Mouse (Mus musculus): ENCODE measurements around the gene Egfem1. TPM values are rescaled to one million over a fixed set of nuclear protein-coding genes. Genes with fewer than 3 reads are reported as not detected.

The Egfem1 gene
- total RNA-seq, 2 experiments from 2014 or later, result 0.25 TPM; not detected in 1

- ATAC-seq (replicated peaks; ENCODE audit: poor library complexity), result no peak
Observed at GRCm38 (mm10) chr3:29563171-29563570, 481.3 kb downstream of the Egfem1 start.

- ATAC-seq (replicated peaks; ENCODE audit: poor library complexity), result no peak
Observed at GRCm38 (mm10) chr3:29578055-29578860, 496.4 kb downstream of the Egfem1 start.

DNA sequence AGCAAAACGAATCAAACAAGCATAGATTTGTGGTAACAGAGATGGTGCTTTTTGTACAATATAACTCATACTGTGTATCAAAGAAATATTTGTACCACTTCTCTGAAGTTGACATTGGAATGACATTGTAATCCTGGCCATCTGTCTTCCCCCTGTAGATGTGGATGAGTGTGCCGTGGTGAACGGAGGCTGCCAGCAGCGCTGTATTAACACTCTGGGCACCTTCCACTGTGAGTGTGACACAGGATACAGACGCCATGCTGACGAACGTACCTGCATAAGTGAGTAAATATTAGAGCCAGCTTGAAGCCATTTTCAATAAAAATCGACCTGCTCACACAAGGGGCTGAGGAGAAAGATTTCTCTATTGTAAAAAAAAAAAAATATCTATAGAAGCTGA lies 500.9 kb downstream of the Egfem1 start:
- ATAC-seq (replicated peaks; ENCODE audit: poor library complexity), result no peak

- no peak for ATAC-seq (replicated peaks; ENCODE audit: poor library complexity)
Observed at GRCm38 (mm10) chr3:29602140-29602539, 520.3 kb downstream of the Egfem1 start.

GRCm38 (mm10) chr3:29608713-29609112 lies 526.9 kb downstream of the Egfem1 start:
- ATAC-seq (replicated peaks; ENCODE audit: poor library complexity), result no peak

DNA sequence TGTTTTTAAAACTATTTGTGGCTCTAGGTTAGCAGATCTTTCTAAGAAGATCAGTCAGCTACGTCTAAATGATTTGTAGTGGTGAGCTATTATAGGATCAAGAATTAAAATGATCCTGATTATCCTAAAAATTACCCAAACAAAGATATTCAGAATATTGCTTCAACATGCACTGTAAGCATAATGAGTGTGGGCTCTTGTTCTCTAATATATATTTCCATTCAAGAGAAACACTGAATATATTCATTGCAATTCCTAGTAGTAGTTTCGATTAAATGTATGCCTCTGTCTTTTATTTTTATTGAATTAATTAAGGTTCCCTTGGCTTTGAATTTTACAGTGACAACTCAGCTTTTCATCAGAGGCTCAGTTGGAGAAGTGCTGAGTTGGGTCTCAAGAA lies 527.4 kb downstream of the Egfem1 start:
- no peak for ATAC-seq (replicated peaks; ENCODE audit: poor library complexity)

DNA sequence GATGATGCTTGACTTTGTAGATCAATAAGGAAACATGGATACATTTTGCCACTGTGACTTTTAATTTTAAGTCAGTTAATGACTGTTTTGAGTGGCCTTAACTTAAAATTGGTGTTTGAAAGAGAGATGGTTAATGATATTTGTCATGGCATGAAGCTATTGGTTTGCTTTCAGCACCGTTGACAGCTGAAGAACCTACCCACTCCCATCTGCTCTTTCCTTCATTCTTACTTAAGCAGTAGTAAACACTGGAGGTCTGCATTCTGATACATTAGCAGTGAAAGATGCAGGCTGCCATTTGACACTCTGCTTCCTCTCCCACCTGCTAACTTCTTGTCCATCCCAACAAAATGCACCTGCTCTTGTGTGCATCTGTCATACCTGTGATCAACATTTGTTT lies 537.8 kb downstream of the Egfem1 start:
- ATAC-seq (replicated peaks; ENCODE audit: poor library complexity), result no peak

GRCm38 (mm10) chr3:29639819-29640218 lies 558.0 kb downstream of the Egfem1 start:
- ATAC-seq (replicated peaks; ENCODE audit: poor library complexity), result no peak

- no peak for ATAC-seq (replicated peaks; ENCODE audit: poor library complexity)
Observed at GRCm38 (mm10) chr3:29666796-29667195, 585.0 kb downstream of the Egfem1 start.

DNA sequence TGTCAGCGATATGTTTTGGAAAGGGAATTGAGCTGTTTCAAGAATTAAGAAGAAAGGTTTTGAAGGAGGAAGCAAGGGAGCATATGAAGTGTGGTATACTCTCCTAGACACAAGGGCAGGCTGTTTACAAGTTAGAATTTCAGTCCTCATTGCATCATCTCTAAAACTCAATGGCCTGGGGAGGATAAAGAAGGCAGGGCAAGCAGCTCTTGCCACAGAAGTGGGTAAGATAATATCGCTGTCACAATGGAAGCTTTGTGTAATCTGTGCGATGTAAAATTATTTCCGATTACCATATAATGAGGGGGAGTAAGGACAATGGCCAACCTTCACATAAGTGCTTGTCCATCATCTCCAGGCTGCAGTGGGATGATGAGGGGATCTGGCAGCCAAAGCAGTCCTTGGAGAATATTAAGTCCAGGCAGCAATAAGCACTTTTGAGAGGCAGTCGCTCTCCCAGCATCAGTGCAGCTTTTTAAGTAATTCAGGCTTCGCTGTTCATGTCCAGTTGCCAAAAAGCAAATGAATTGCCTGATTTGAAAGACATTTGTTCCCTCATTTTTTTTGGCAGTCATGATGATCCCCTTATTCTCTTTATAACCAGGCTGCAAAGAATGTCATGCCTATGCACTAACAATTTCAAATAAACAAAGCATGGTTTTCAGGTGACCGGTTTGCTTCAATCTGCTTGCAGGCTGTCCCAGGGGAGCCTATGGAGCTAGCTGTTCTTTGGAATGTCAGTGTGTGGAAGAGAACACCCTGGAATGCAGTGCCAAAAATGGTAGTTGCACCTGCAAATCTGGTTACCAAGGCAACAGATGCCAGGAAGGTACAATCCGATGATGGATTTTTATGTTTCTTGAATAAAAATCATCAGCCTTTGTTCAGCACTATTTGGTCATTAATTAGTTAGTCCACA lies 607.8 kb downstream of the Egfem1 start:
- ATAC-seq (replicated peaks; ENCODE audit: poor library complexity), result no peak

DNA sequence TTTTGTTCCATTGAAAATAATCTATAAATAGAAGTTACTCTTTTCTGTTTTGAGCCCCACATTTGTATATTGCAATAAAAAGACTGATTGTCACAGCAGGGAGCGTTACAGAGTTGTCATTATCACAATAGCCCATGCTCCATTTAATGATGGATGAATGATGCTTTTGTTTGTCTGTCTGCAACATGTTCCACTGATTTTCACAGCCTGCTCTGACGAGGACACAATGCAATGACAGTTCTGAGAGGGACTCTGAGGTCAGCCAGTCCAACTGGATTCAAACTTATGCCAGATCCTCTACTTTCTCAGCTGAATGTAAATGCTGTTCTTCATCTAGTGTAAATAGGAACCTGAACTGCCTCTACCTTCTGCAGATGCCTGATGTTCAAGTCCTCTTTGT lies 619.3 kb downstream of the Egfem1 start:
- ATAC-seq (replicated peaks; ENCODE audit: poor library complexity), result no peak

- ATAC-seq (replicated peaks; ENCODE audit: poor library complexity), result no peak
Observed at GRCm38 (mm10) chr3:29706816-29707215, 625.0 kb downstream of the Egfem1 start.

DNA sequence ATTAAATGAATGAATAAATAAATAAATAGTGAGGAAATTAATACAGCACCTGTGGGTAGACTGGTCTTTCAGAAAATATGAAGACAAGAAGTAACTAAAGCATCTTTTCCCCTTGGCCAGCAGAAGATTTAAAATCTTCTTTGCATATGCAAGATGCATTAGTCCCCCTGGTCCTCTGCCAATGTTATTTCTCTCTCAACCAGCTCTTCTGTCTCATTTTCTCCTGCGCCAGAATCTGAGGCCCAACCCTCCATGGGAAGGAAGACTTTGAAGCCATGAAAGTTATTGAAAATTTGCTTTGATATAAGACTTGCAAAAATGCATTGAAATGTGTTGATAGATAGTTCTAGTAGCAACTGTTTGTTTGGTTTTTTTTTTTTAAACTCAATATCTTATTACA lies 625.6 kb downstream of the Egfem1 start:
- ATAC-seq (replicated peaks; ENCODE audit: poor library complexity), result no peak

- ATAC-seq (replicated peaks; ENCODE audit: poor library complexity), result no peak
Observed at GRCm38 (mm10) chr3:29726376-29726967, 644.6 kb downstream of the Egfem1 start.

GRCm38 (mm10) chr3:29730062-29730760 lies 648.4 kb downstream of the Egfem1 start:
- peak; percentile 66; the same call in 1 of the 2 replicates for ATAC-seq (replicated peaks; ENCODE audit: poor library complexity)

- ATAC-seq (replicated peaks; ENCODE audit: poor library complexity), result no peak
Observed at GRCm38 (mm10) chr3:29731509-29731908, 649.7 kb downstream of the Egfem1 start.

DNA sequence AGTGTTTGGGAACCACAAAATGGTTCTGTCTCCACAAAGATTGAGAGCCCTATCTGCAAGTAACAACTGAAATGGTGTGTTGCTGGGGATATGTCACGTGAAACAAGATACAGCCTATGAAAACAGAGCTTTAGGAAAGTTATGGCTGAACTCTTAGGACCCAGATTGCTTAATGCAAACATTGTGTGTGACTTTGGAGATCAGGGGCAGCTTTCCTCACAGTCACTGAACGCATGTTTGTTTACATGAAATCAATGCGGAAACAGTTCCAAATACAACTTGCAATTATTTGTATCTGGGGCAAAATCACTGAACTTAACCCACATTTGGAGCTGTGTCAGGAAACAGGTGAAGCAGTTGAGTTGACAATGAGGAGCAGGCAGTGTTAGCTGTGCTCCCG lies 650.8 kb downstream of the Egfem1 start:
- ATAC-seq (replicated peaks; ENCODE audit: poor library complexity), result no peak

DNA sequence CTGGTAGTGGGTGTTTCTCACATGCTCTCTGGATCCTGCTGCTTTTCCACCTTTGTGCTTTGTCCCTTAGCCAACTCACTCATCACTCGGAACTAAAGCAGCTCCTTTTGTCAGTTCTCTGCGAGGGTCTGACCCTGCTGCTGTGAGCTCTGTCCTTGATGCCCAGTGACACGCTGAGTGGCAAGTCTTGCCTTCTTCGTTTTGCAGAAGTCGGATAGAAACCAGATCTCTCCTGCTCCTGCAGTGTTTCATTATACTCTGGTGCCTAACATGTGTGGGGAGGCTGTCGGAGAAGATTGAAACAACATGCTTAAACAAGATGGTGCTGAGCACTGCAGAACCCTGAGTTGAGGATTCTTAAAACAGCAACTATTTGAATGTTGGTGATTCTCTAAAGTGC lies 652.4 kb downstream of the Egfem1 start:
- ATAC-seq (replicated peaks; ENCODE audit: poor library complexity), result no peak

GRCm38 (mm10) chr3:29739292-29739691 lies 657.5 kb downstream of the Egfem1 start:
- no peak for ATAC-seq (replicated peaks; ENCODE audit: poor library complexity)

All from megakaryocyte progenitor cell, adult 5-6 weeks (primary cell).